Mouse (Mus musculus) spleen, adult 2 months (tissue): ENCODE data around the gene Irf2bp1.

Source experiments
- CTCF ChIP-seq: fragments of 200-500 bp; IDR thresholded peaks from 2 replicates; pipeline ENCODE4 v1.5.1; 2011; ENCODE audit warnings: mild to moderate bottlenecking, inconsistent platforms; ENCODE audit not compliant: insufficient read depth, insufficient read length, insufficient replicate concordance; ENCODE audit errors: extremely low read depth
- POLR2A ChIP-seq: fragments of 200-500 bp; IDR thresholded peaks from 2 replicates; pipeline ENCODE4 v1.6.1; 2011; ENCODE audit warnings: low read depth, low read length, inconsistent platforms

DNA sequence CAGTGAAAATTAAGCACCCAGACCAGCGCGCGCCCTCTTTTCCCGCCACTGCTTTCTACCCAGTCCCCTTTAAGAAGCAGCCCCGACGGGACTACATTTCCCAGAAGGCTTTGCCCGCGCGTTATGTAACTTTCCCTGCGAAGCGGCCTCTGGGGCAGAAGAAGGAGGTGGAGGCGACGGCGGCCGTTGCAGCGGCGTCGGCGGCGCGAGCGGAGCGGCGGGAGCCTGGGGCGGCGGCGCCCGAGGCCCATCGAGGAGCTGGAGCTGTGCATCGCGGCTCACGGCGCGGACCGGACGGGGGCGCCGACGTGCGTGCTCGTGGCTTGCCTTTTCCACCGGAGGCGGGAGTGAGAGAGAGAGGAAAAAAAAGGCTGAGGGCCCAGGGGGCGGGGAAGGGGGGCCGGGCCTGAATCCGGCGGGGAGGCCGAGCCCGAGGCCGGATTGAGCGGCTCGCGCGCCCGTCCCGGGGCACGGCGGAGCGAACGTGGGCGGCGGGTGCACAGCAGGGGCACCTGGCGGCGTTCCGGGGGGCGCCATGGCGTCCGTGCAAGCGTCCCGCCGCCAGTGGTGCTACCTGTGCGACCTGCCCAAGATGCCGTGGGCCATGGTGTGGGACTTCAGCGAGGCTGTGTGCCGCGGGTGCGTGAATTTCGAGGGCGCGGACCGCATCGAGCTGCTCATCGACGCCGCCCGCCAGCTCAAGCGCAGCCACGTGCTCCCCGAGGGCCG, at the start of gene Irf2bp1:
- peak; percentile 56; the same call in 1 of the 2 replicates for TF ChIP-seq POLR2A
- TF ChIP-seq CTCF = no peak
